Mouse (Mus musculus) lung, embryonic 14.5 days (tissue): ENCODE measurements around the gene Babam2. TPM values are rescaled to one million over a fixed set of nuclear protein-coding genes. Genes with fewer than 3 reads are reported as not detected.

Experiments used
- ATAC-seq: fragments of 200-750 bp; cut with Nextera tagmentation; 2 replicates; pipeline ENCODE4 v1.8.0; 2017; ENCODE audit warnings: mild to moderate bottlenecking, moderate TSS enrichment, moderate library complexity; ENCODE audit not compliant: insufficient read depth
- DNase-seq: peaks from one replicate; pipeline ENCODE4 v3.0.0-alpha.2; 2015
- H3K27ac ChIP-seq: fragments of 300-500 bp; sonication (generic); 2 replicates; pipeline ENCODE4 v1.5.1; 2014; ENCODE audit warnings: low read depth, mild to moderate bottlenecking, moderate library complexity
- H3K27me3 ChIP-seq: fragments of 300-500 bp; sonication (generic); 2 replicates; pipeline ENCODE4 v1.6.1; 2014; ENCODE audit warnings: low read length, control low read depth; ENCODE audit not compliant: insufficient read depth
- H3K36me3 ChIP-seq: fragments of 300-500 bp; sonication (generic); 2 replicates; pipeline ENCODE4 v1.6.1; 2014; ENCODE audit warnings: control low read depth; ENCODE audit not compliant: insufficient read depth
- H3K4me1 ChIP-seq: fragments of 300-500 bp; sonication (generic); 2 replicates; pipeline ENCODE4 v1.6.1; 2014; ENCODE audit warnings: antibody characterized with exemption, control low read depth; ENCODE audit not compliant: insufficient read depth
- H3K4me2 ChIP-seq: fragments of 300-500 bp; sonication (generic); 2 replicates; pipeline ENCODE4 v1.6.1; 2014; ENCODE audit warnings: mild to moderate bottlenecking
- H3K4me3 ChIP-seq: fragments of 300-500 bp; sonication (generic); 2 replicates; pipeline ENCODE4 v1.5.1; 2014; ENCODE audit warnings: low read depth, low read length
- H3K9ac ChIP-seq: fragments of 300-500 bp; sonication (generic); 2 replicates; pipeline ENCODE4 v1.6.1; 2014
- H3K9me3 ChIP-seq: fragments of 300-500 bp; sonication (generic); 2 replicates; pipeline ENCODE4 v1.6.1; 2016; ENCODE audit warnings: low read depth, low read length, control low read depth
- CTCF ChIP-seq: IDR thresholded peaks from 2 replicates; pipeline ENCODE4 v1.5.1; 2016; ENCODE audit warnings: antibody characterized with exemption, low read depth
- WGBS: fragments of 180-500 bp; shearing (Covaris S2); extraction: QIAGEN DNeasy Blood & Tissue Kit; methylation state at CpG from one replicate; pipeline ENCODE4 v1.1.7; 2014; 5-methylcytosine and 5-hydroxymethylcytosine counted together
- polyA plus RNA-seq: library from polyadenylated mRNA; unstranded; fragments of >200 nt; fragmentation: Nextera tagmentation; extraction: Ambion mirVana; gene quantifications from 2 replicates; pipeline ENCODE4 v1.2.1, GENCODE M21; 2014

Gene Babam2
- polyA plus RNA-seq, 1 experiment from 2014 or later, result 39.2 TPM

DNA sequence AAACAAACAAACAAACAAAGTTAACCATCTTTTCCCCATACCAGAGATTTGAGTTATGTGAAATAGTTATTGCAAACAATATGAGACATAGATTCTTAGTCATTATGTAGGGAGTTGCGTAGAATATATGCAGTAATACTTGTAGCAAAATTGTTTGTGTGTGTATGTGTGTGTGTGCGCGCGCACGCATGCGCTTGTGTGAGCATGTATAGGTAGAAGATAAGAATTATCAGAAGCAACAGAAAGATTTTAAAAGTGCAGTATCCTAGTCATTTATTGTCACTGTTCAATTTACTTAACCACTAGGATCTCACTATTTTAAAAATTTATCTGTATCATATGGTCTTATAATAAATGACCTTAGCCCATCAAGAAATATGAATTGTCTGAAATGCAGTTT, 109.8 kb downstream of the Babam2 start:
- H3K4me3 ChIP-seq, result no peak overlapping the region
- H3K27ac ChIP-seq, result no peak overlapping the region
- ATAC-seq (no peak), DNase-seq (no peak)
- H3K9me3 ChIP-seq, result no peaks in the 10 kb centered on the region
- H3K27me3 ChIP-seq, result no peaks in the 10 kb centered on the region
- no peaks in the 10 kb centered on the region; the same call in 1 of the 2 replicates for H3K4me1 ChIP-seq
- no peak overlapping the region for H3K4me2 ChIP-seq
- no peaks in the 10 kb centered on the region for H3K36me3 ChIP-seq
- TF ChIP-seq CTCF, result no peak
- H3K9ac ChIP-seq, result no peak overlapping the region
- WGBS, result 96% methylated on average over 6 of the region's 6 CpGs

GRCm38 (mm10) chr5:31808271-31808670, 110.8 kb downstream of the Babam2 start:
- Histone ChIP-seq H3K9ac (no peak overlapping the region), H3K27me3 (no peaks in the 10 kb centered on the region), H3K36me3 (no peaks in the 10 kb centered on the region), H3K4me1 (no peaks in the 10 kb centered on the region; the same call in 1 of the 2 replicates), H3K27ac (no peak overlapping the region), H3K4me2 (no peak overlapping the region), H3K4me3 (no peak overlapping the region), H3K9me3 (no peaks in the 10 kb centered on the region)
- no peak for TF ChIP-seq CTCF
- DNase-seq, result no peak
- 60% methylated on average over 2 of the region's 2 CpGs for WGBS
- ATAC-seq, result no peak

DNA sequence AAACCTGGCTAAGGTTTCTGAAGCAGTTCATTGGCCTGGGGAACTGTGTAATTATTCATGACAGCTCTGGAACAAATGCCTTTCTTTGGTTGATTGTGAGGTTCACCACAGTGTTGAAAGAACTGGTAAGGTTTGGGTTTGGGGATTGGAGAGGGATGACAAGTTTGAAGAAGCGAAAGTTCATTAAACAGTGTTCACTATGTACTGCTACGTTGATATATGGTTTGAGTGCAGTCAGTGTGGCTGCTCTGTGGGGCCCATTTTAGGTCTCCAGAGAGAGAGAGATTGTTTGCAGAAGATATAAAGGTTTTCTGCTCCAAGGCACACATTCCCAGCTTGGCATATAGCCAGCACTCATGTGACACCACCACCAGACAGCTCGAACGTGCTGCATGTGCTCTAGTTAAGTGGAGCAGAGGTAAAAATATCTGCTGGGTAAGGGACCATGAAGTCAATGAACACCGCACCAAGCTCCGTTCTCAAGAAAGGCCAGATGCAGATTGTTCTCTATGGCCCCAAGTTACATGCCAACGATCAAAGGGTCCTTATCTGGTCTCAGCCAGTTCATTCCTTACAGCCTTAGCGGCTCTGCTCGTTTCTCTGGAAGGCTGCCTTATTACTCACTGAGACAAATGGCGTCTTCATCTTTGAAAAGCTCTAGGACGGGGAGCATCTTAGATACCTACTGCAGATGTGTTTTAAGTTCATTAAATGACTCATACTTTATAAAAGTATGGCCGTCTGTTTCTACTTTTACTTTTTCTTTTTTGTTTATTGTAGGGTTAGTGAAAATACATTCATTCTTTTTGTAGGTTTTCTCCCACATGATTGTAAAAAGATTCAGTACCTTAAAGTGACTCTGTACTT, 113.5 kb downstream of the Babam2 start:
- no peaks in the 10 kb centered on the region for H3K27me3 ChIP-seq
- H3K36me3 ChIP-seq, result no peaks in the 10 kb centered on the region
- H3K4me1 ChIP-seq, result no peaks in the 10 kb centered on the region; the same call in 1 of the 2 replicates
- H3K4me2 ChIP-seq, result no peak overlapping the region
- H3K27ac ChIP-seq, result peak overlapping the region; percentile 7; the same call in 1 of the 2 replicates
- WGBS, result 20% methylated on average over 12 of the region's 12 CpGs
- no peak overlapping the region for H3K4me3 ChIP-seq
- TF ChIP-seq CTCF, result no peak
- DNase-seq, result peak; percentile 86
- H3K9ac ChIP-seq, result no peak overlapping the region
- no peaks in the 10 kb centered on the region for H3K9me3 ChIP-seq
- peak; percentile 76 for ATAC-seq

- ATAC-seq (no peak), DNase-seq (no peak)
- H3K9ac ChIP-seq, result no peak overlapping the region
- no peaks in the 10 kb centered on the region; the same call in 1 of the 2 replicates for H3K4me1 ChIP-seq
- no peaks in the 10 kb centered on the region for H3K27me3 ChIP-seq
- H3K4me3 ChIP-seq, result no peak overlapping the region
- no peaks in the 10 kb centered on the region for H3K9me3 ChIP-seq
- no peak overlapping the region for H3K27ac ChIP-seq
- no peak for TF ChIP-seq CTCF
- WGBS, result 82% methylated on average over 1 of the region's 1 CpGs
- no peaks in the 10 kb centered on the region for H3K36me3 ChIP-seq
- H3K4me2 ChIP-seq, result no peak overlapping the region
Measured at GRCm38 (mm10) chr5:31811663-31812001, 114.1 kb downstream of the Babam2 start.

DNA sequence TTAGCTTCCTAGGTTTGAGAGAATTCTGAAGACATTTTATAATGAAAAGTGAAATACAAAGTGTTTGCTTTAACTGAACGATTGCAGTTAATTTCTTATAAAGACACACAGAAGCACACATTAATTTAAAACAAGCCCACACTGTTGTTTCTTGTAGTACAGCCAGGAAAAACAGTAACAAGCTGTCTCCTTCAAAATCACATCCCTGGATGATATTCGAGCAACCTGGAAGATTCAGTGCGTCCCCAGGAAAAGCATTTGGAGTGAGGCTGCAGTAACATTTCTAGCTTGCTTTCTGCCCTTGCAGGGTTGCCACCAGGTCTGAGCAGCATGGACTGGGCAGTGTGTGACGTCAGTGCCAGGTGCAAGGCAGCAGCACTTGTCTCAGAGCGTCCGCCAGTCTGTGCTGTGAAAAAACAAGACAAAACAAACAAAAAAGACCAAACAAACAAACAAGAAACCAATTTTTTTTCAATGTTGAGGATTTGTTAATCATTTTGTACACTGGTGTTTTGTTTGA, 115.7 kb downstream of the Babam2 start:
- Histone ChIP-seq H3K27me3 (no peaks in the 10 kb centered on the region), H3K9me3 (no peaks in the 10 kb centered on the region), H3K9ac (no peak overlapping the region), H3K4me3 (no peak overlapping the region), H3K27ac (no peak overlapping the region), H3K4me2 (no peak overlapping the region), H3K36me3 (no peaks in the 10 kb centered on the region), H3K4me1 (no peaks in the 10 kb centered on the region; the same call in 1 of the 2 replicates)
- WGBS, result 73% methylated on average over 6 of the region's 6 CpGs
- TF ChIP-seq CTCF, result no peak
- ATAC-seq (no peak), DNase-seq (no peak)

- TF ChIP-seq CTCF, result no peak
- no peaks in the 10 kb centered on the region for H3K27me3 ChIP-seq
- no peaks in the 10 kb centered on the region for H3K9me3 ChIP-seq
- no peak overlapping the region for H3K4me3 ChIP-seq
- 85% methylated on average over 4 of the region's 4 CpGs for WGBS
- H3K36me3 ChIP-seq, result no peaks in the 10 kb centered on the region
- no peak overlapping the region for H3K4me2 ChIP-seq
- H3K27ac ChIP-seq, result no peak overlapping the region
- no peaks in the 10 kb centered on the region; the same call in 1 of the 2 replicates for H3K4me1 ChIP-seq
- DNase-seq (no peak), ATAC-seq (no peak)
- no peak overlapping the region for H3K9ac ChIP-seq
Measured at GRCm38 (mm10) chr5:31814068-31814467, 116.6 kb downstream of the Babam2 start.

DNA sequence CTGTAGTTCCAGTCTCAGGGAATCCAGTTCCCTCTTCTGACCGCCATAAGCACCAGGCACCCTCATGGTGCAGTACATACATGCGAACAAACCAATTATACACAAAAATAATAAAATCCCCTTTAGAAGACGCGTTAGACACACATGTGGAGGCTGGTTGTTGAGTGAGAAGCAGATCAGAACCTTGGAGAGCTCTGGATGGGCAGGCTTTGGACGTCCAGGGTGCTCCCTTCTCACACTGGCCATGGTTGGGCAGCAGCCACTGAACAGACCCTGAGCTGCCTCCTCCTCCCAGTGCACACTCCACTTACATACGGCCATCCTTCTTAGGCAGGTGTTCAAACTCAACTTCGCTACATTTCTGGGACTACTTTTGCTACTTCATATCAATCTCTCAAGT, 117.6 kb downstream of the Babam2 start:
- Histone ChIP-seq H3K9me3 (no peaks in the 10 kb centered on the region), H3K27ac (no peak overlapping the region), H3K36me3 (no peaks in the 10 kb centered on the region), H3K4me1 (no peaks in the 10 kb centered on the region; the same call in 1 of the 2 replicates), H3K4me3 (no peak overlapping the region), H3K27me3 (no peaks in the 10 kb centered on the region), H3K4me2 (no peak overlapping the region), H3K9ac (no peak overlapping the region)
- no peak for TF ChIP-seq CTCF
- peak; percentile 76 for DNase-seq
- ATAC-seq, result no peak
- WGBS, result 69% methylated on average over 7 of the region's 7 CpGs
